Mouse (Mus musculus) embryonic fibroblast, embryonic 13.5 days (primary cell): ENCODE measurements around the gene Tmem189. TPM values are rescaled to one million over a fixed set of nuclear protein-coding genes. Genes with fewer than 3 reads are reported as not detected.

Source experiments
- H3K27ac ChIP-seq: 2 replicates; pipeline ENCODE4 v1.5.1; 2012; ENCODE audit warnings: low read length, control low read depth, inconsistent platforms; ENCODE audit not compliant: insufficient read depth
- H3K4me1 ChIP-seq: 2 replicates; pipeline ENCODE4 v1.6.1; 2011; ENCODE audit warnings: low read length; ENCODE audit not compliant: control insufficient read depth, insufficient read depth
- H3K4me3 ChIP-seq: 2 replicates; pipeline ENCODE4 v1.5.1; 2011; ENCODE audit warnings: mild to moderate bottlenecking, control low read depth, low read length; ENCODE audit not compliant: insufficient read depth
- CTCF ChIP-seq: IDR thresholded peaks from 2 replicates; pipeline ENCODE4 v1.5.1; 2011; ENCODE audit warnings: mild to moderate bottlenecking, control low read depth, low read length, moderate library complexity, borderline replicate concordance; ENCODE audit not compliant: insufficient read depth
- POLR2A ChIP-seq: IDR thresholded peaks from 2 replicates; pipeline ENCODE4 v1.6.1; 2011; ENCODE audit warnings: low read depth, mild to moderate bottlenecking, control low read depth, low read length, moderate library complexity
- polyA plus RNA-seq: library from polyadenylated mRNA; stranded (reverse); fragments of >200 nt; gene quantifications from 2 replicates; pipeline ENCODE4 v1.2.4, GENCODE M21; 2011; ENCODE audit warnings: low read depth; ENCODE audit not compliant: missing spikeins, insufficient read length

Gene Tmem189
- polyA plus RNA-seq, 1 experiment, result 31.3 TPM

DNA sequence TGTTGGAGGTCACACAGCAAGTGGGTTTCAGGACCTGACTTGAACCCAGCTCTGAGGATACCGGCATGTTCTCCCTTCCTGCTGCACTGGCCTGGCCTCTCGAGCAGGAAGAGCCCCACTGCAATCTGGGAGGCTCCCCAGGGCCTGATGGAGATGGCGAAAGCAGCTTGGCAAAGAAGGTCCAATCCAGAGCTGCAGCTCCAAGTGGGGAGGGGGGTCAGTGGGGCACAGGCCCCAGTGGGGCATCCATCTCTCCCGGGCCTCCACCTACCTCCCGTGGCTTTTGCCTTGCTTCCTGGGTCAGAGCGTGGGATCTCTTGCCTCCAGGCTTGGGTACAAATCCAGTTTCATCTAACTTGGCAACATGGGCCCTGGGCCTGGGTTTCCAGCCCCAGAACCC is 12.5 kb upstream of the Tmem189 start:
- TF ChIP-seq CTCF (no peak), POLR2A (no peak)
- no peak overlapping the region for H3K27ac ChIP-seq
- H3K4me1 ChIP-seq, result no peaks in the 10 kb centered on the region
- H3K4me3 ChIP-seq, result no peak overlapping the region

GRCm38 (mm10) chr2:167701472-167701871 is 11.8 kb upstream of the Tmem189 start:
- no peak for TF ChIP-seq POLR2A
- TF ChIP-seq CTCF, result no peak
- H3K4me3 ChIP-seq, result no peak overlapping the region
- H3K4me1 ChIP-seq, result no peaks in the 10 kb centered on the region
- no peak overlapping the region for H3K27ac ChIP-seq

DNA sequence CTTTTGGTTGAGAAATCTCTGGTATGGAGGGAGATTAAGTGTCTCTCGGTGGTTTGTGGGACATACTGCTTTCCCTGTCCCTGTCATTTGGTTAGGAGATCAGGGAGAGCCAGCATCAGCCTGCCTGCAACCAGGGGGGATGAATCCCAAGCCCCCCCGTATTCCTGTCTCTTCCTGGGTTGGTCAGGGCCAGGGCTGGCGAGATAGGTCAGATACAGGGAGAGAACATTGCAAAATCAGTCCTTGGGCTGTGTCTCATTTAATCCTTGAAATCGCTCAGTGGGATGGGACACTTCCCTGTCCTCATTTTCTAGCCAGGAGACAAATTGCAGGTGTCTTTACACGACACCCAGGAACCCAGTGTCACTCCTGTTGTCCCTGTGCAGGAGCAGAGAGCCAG is 10.4 kb upstream of the Tmem189 start:
- TF ChIP-seq POLR2A (no peak), CTCF (no peak)
- H3K4me3 ChIP-seq, result no peak overlapping the region
- no peaks in the 10 kb centered on the region for H3K4me1 ChIP-seq
- no peak overlapping the region for H3K27ac ChIP-seq

GRCm38 (mm10) chr2:167697902-167698301 is 8.3 kb upstream of the Tmem189 start:
- H3K27ac ChIP-seq, result 0 out of 2 replicates have a peak overlapping the region, but pooled peaks have one; percentile 19
- no peak overlapping the region for H3K4me3 ChIP-seq
- TF ChIP-seq CTCF (no peak), POLR2A (no peak)
- no peaks in the 10 kb centered on the region for H3K4me1 ChIP-seq

DNA sequence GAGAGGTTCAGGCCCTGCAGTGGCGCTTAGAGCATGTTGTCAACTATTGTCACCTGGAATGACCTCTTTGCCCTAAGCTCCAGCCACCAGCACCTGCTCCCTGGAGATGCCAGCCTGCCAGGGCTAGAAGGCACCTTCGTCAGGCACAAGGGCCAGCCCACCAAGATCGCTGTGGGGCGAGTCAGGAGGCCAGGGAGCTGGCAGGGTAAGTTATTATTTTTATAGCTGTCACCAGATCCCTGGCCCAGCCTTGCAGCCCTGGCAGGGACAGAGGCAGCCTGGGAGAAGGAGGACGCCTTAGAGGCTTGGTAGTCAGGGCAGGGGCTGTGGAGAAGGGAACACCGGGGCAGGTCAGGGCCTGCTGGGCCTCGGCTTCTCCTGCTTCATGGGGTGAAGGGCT is 6.5 kb upstream of the Tmem189 start:
- Histone ChIP-seq H3K4me1 (no peaks in the 10 kb centered on the region; the same call in 1 of the 2 replicates), H3K4me3 (no peak overlapping the region), H3K27ac (no peak overlapping the region)
- no peak for TF ChIP-seq POLR2A
- no peak for TF ChIP-seq CTCF

GRCm38 (mm10) chr2:167695491-167695890 is 5.9 kb upstream of the Tmem189 start:
- TF ChIP-seq CTCF (no peak), POLR2A (0 out of 2 replicates have a peak, but pooled peaks have one; percentile 14)
- Histone ChIP-seq H3K4me1 (no peaks in the 10 kb centered on the region; the same call in 1 of the 2 replicates), H3K27ac (no peak overlapping the region), H3K4me3 (no peak overlapping the region)

DNA sequence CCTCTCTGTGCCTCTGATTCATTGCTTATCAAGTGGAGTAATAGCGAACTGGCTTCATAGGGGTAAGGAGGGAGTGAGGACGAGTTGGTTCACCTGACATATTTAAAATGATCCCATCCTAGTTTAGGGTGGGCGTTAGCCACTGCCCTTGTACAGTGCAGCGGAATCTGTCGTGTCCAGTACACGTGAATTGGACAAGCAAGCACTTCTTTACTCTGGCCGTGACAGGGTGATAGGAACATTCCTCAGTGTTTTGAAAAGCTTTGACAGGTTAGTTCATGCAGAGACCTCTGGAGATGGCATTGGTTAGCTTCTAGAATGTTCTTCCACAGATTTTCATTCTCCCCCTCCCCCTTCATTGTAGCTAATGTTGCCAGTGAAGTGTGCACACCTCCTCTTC is 5.3 kb upstream of the Tmem189 start:
- TF ChIP-seq POLR2A (no peak), CTCF (no peak)
- H3K27ac ChIP-seq, result no peak overlapping the region
- no peaks in the 10 kb centered on the region; the same call in 1 of the 2 replicates for H3K4me1 ChIP-seq
- no peak overlapping the region for H3K4me3 ChIP-seq

DNA sequence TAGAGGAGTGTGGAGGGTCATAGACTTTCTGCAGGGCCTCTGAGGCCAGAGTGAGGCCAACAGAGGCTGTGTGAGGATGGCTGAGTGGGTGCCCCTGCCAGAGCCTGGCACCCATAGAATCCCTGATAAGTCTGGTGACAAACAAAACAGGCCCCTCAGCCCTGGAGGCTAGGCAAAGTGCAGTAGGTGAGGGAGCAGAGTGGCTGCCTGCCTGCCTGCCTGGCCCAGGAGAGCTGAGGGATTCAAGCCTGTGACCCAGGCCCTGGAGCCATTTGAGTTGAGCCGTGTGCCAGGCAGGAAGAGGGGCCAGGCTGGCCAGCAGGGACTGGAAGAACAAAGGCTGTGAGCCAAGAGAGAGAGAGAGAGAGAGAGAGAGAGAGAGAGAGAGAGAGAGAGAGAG is 4.6 kb upstream of the Tmem189 start:
- no peaks in the 10 kb centered on the region; the same call in 1 of the 2 replicates for H3K4me1 ChIP-seq
- H3K4me3 ChIP-seq, result no peak overlapping the region
- H3K27ac ChIP-seq, result no peak overlapping the region
- TF ChIP-seq CTCF, result no peak
- peak; percentile 43; the same call in 1 of the 2 replicates for TF ChIP-seq POLR2A

GRCm38 (mm10) chr2:167693540-167693939 is 3.9 kb upstream of the Tmem189 start:
- H3K27ac ChIP-seq, result no peak overlapping the region
- H3K4me3 ChIP-seq, result no peak overlapping the region
- H3K4me1 ChIP-seq, result no peaks in the 10 kb centered on the region; the same call in 1 of the 2 replicates
- TF ChIP-seq CTCF (no peak), POLR2A (peak; percentile 43; the same call in 1 of the 2 replicates)

- Histone ChIP-seq H3K4me1 (no peaks in the 10 kb centered on the region; the same call in 1 of the 2 replicates), H3K4me3 (no peak overlapping the region)
- TF ChIP-seq CTCF, result no peak
- no peak for TF ChIP-seq POLR2A
These were observed 3.2 kb upstream of the Tmem189 start for GRCm38 (mm10) chr2:167692831-167693230.

More at GRCm38 (mm10) chr2:167692831-167693230, 3.2 kb upstream of the Tmem189 start:
- H3K27ac ChIP-seq, result 0 out of 2 replicates have a peak overlapping the region, but pooled peaks have one; percentile 0
